Mouse (Mus musculus) activated CD4-positive, CD25-positive, alpha-beta regulatory T cell (primary cell): ENCODE measurements around the gene Myof. TPM values are rescaled to one million over a fixed set of nuclear protein-coding genes. Genes with fewer than 3 reads are reported as not detected.

Source experiments
- polyA plus RNA-seq, 2 experiments: library from polyadenylated mRNA; unstranded; fragments of 100-300 nt; shearing (Covaris generic); gene quantifications; one replicate each; pipeline ENCODE4 v1.2.1; 2017

Myof gene
- polyA plus RNA-seq: under 1 TPM in 1 of 2 experiments, not detected in 1; 0.59 TPM

GRCm38 (mm10) chr19:38043281-38043981, at the start of gene Myof:
Myof (minus strand) TSS chr19:38043577.

GRCm38 (mm10) chr19:38054720-38055192, 11.4 kb upstream of the Myof start, which contains the start of gene Cep55:
Cep55 (plus strand) TSS chr19:38055011.

Other genes with a start within 250 kb of the Myof start
- 1 to 10 TPM; 5.9 to 7.6 TPM for gene Cep55, start 11.4 kb upstream of the Myof start, polyA plus RNA-seq
- gene Ffar4, start 53.5 kb upstream of the Myof start, polyA plus RNA-seq: not detected
- gene Rbp4, start 81.7 kb upstream of the Myof start, polyA plus RNA-seq: not detected
- under 1 TPM in 1 of 2 experiments, not detected in 1; 0.06 TPM for gene Pde6c, start 89.2 kb upstream of the Myof start, polyA plus RNA-seq
- 10 to 100 TPM; 27.3 to 37.2 TPM for gene Fra10ac1, start 180.6 kb upstream of the Myof start, polyA plus RNA-seq
- gene Lgi1, start 221.0 kb upstream of the Myof start, polyA plus RNA-seq: under 1 TPM in 1 of 2 experiments, not detected in 1; 0.63 TPM